ENCODE assay signal across 18 mouse cellular contexts in the genomic region with DNA sequence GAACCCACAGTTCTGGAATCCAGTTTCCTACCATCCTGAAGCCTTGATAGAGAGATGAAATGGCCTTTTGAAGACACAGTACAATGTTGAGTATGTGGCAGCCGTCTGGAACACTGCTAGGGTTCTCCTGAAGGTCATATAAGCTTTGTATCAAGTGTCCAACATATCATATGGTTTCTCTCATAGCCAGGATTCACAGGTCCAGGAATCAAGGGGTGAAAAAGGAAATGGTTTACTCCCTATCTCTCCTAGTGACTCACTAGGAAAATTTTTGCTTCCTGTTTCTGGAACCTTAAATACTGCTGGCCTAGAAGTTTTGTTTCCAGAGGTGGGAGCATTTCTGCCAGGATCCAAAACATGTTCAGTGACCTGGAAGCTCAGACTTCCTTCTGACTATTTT. TPM values are rescaled to one million over a fixed set of nuclear protein-coding genes. Genes with fewer than 3 reads are reported as not detected.
DNase-seq lines count a peak whose midpoint lies in the region; ATAC-seq lines count a peak whose summit lies in the region.
"Had no signal": no experiment of that assay in that cellular context is flagged by ENCODE, and none has a peak within 500 bp of the region (broad histone marks: within the 10 kb centered on the region; RNA-seq: fewer than 3 reads in every experiment).

No protein-coding gene starts in this region.

- no peak for ATAC-seq in heart, embryonic 11.5 days (replicated peaks; ENCODE audit: insufficient number of reproducible peaks, low FRiP score, low TSS enrichment)
- ATAC-seq in heart, embryonic 15.5 days (replicated peaks; ENCODE audit: insufficient number of reproducible peaks, insufficient read depth, low FRiP score, low read depth): no peak
- ATAC-seq: forebrain, embryonic 13.5 days; forebrain, postnatal 0 days; intestine, embryonic 16.5 days had no signal

- H3K27ac ChIP-seq in heart, embryonic 11.5 days (ENCODE audit: low read depth, low read length): peak overlapping the region; percentile 50; the same call in 1 of the 2 replicates
- peak overlapping the region; percentile 60 for H3K27ac ChIP-seq in heart, embryonic 15.5 days
- no peak overlapping the region for H3K27ac ChIP-seq in midbrain, embryonic 10.5 days (replicated peaks)
- H3K27ac ChIP-seq: embryonic facial prominence, embryonic 13.5 days; forebrain, embryonic 13.5 days; hindbrain, embryonic 15.5 days; kidney, embryonic 15.5 days had no signal

- H3K27me3 ChIP-seq in heart, embryonic 11.5 days (ENCODE audit: control insufficient read depth, insufficient read depth, low read length): no peaks in the 10 kb centered on the region
- no peaks in the 10 kb centered on the region for H3K27me3 ChIP-seq in heart, embryonic 15.5 days
- no peaks in the 10 kb centered on the region for H3K27me3 ChIP-seq in midbrain, embryonic 10.5 days (ENCODE audit: low read depth, poor library complexity, severe bottlenecking)
- H3K27me3 ChIP-seq: embryonic facial prominence, embryonic 13.5 days; forebrain, embryonic 13.5 days; hindbrain, embryonic 15.5 days; kidney, embryonic 15.5 days had no signal

- no peaks in the 10 kb centered on the region for H3K36me3 ChIP-seq in heart, embryonic 11.5 days (ENCODE audit: control insufficient read depth, insufficient read depth, low read length)
- H3K36me3 ChIP-seq in heart, embryonic 15.5 days: no peaks in the 10 kb centered on the region
- H3K36me3 ChIP-seq in midbrain, embryonic 10.5 days: no peaks in the 10 kb centered on the region
- H3K36me3 ChIP-seq: embryonic facial prominence, embryonic 13.5 days; hindbrain, embryonic 15.5 days; kidney, embryonic 15.5 days had no signal

- WGBS in heart, embryonic 11.5 days (ENCODE audit: insufficient replicate concordance): 21% methylated on average over 1 of the region's 1 CpGs
- WGBS in heart, embryonic 15.5 days: 20% methylated on average over 1 of the region's 1 CpGs
- WGBS in midbrain, embryonic 10.5 days: 79% methylated on average over 1 of the region's 1 CpGs

- no peaks in the 10 kb centered on the region for H3K9me3 ChIP-seq in heart, embryonic 11.5 days (replicated peaks; ENCODE audit: control insufficient read depth, low read length)
- no peaks in the 10 kb centered on the region for H3K9me3 ChIP-seq in heart, embryonic 15.5 days (replicated peaks)
- no peaks in the 10 kb centered on the region for H3K9me3 ChIP-seq in midbrain, embryonic 10.5 days (replicated peaks)
- H3K9me3 ChIP-seq: embryonic facial prominence, embryonic 13.5 days; forebrain, embryonic 13.5 days; hindbrain, embryonic 15.5 days; kidney, embryonic 15.5 days had no signal

- H3K9ac ChIP-seq in heart, embryonic 11.5 days (ENCODE audit: low read depth, low read length): no peak overlapping the region
- H3K9ac ChIP-seq in heart, embryonic 15.5 days: no peak overlapping the region
- H3K9ac ChIP-seq: embryonic facial prominence, embryonic 13.5 days; forebrain, embryonic 13.5 days; forebrain, postnatal 0 days; hindbrain, embryonic 15.5 days; kidney, embryonic 15.5 days had no signal

- H3K4me2 ChIP-seq in heart, embryonic 11.5 days: no peak overlapping the region
- no peak overlapping the region for H3K4me2 ChIP-seq in heart, embryonic 15.5 days
- H3K4me2 ChIP-seq: embryonic facial prominence, embryonic 13.5 days; forebrain, embryonic 13.5 days; hindbrain, embryonic 15.5 days; kidney, embryonic 15.5 days had no signal

- intact Hi-C loops in heart, postnatal 10 days (cut with DNase I): no loop called here

- H3K4me3 ChIP-seq in heart, embryonic 11.5 days (ENCODE audit: low read depth, low read length): no peak overlapping the region
- H3K4me3 ChIP-seq in heart, embryonic 15.5 days: no peak overlapping the region
- H3K4me3 ChIP-seq in midbrain, embryonic 10.5 days: no peak overlapping the region
- H3K4me3 ChIP-seq: embryonic facial prominence, embryonic 13.5 days; forebrain, embryonic 13.5 days; hindbrain, embryonic 15.5 days; kidney, embryonic 15.5 days had no signal

- no peaks in the 10 kb centered on the region for H3K4me1 ChIP-seq in heart, embryonic 11.5 days (ENCODE audit: control insufficient read depth, insufficient read depth, low read length)
- H3K4me1 ChIP-seq in heart, embryonic 15.5 days (replicated peaks): no peaks in the 10 kb centered on the region
- no peaks in the 10 kb centered on the region for H3K4me1 ChIP-seq in midbrain, embryonic 10.5 days
- H3K4me1 ChIP-seq: embryonic facial prominence, embryonic 13.5 days; forebrain, embryonic 13.5 days; hindbrain, embryonic 15.5 days; kidney, embryonic 15.5 days had no signal

- DNase-seq in heart, postnatal 10 days: no peak
- DNase-seq in heart, postnatal 4 days: no peak
- peak; percentile 51 for DNase-seq in Muller cell, postnatal 12 days (ENCODE audit: inconsistent ontology term)
- DNase-seq in midbrain, embryonic 10.5 days (ENCODE audit: low spot score): no peak
- DNase-seq: adrenal gland, postnatal 10 days; cerebellum, adult 11 months; cerebellum, adult 9-10 months; cerebellum, postnatal 25 days; forebrain, postnatal 0 days; gastrocnemius, postnatal 36 days; kidney, adult 2 months had no signal

RNA-seq across cellular contexts. Expression of a gene that starts 15.3 kb away (rescaled TPM):
- 26.1 and 33.8 TPM in 2 replicates for polyA plus RNA-seq in heart, embryonic 11.5 days (2014; fragmentation: Nextera tagmentation; extraction: Ambion mirVana)
- 10 to 100 TPM; 16.3 to 16.4 TPM for total RNA-seq in heart, postnatal 10 days (2021)
- 20.0 and 25.8 TPM in 2 replicates for polyA plus RNA-seq in heart, embryonic 15.5 days (2015; fragmentation: Nextera tagmentation; extraction: Ambion mirVana)
- total RNA-seq in heart, postnatal 4 days (2021): 10 to 100 TPM; 34.6 to 36.4 TPM
- polyA plus RNA-seq in midbrain, embryonic 10.5 days (2016; fragmentation: Nextera tagmentation; extraction: Ambion mirVana): 52.5 TPM in 2 replicates
